Mouse (Mus musculus) midbrain, postnatal 0 days (tissue): ENCODE results near the gene Plb1. TPM values are rescaled to one million over a fixed set of nuclear protein-coding genes. Genes with fewer than 3 reads are reported as not detected.

Experiments used
- ATAC-seq: fragments of 200-750 bp; cut with Nextera tagmentation; 2 replicates; pipeline ENCODE4 v1.8.0; 2017; ENCODE audit warnings: moderate number of reproducible peaks, mild to moderate bottlenecking, moderate TSS enrichment, moderate library complexity; ENCODE audit not compliant: low FRiP score
- DNase-seq: peaks from one replicate; pipeline ENCODE4 v3.0.0-alpha.2; 2015; ENCODE audit warnings: low spot score
- H3K27ac ChIP-seq: fragments of 300-500 bp; sonication (generic); 2 replicates; pipeline ENCODE4 v1.5.1; 2014; ENCODE audit warnings: low read depth, mild to moderate bottlenecking, low read length, mixed read lengths
- H3K27me3 ChIP-seq: fragments of 300-500 bp; sonication (generic); 2 replicates; pipeline ENCODE4 v1.6.1; 2014; ENCODE audit warnings: low read length, control low read depth, mixed read lengths; ENCODE audit not compliant: insufficient read depth
- H3K36me3 ChIP-seq: fragments of 300-500 bp; sonication (generic); 2 replicates; pipeline ENCODE4 v1.6.1; 2014; ENCODE audit warnings: low read length, control low read depth, mixed read lengths; ENCODE audit not compliant: insufficient read depth
- H3K4me1 ChIP-seq: fragments of 300-500 bp; sonication (generic); 2 replicates; pipeline ENCODE4 v1.6.1; 2014; ENCODE audit warnings: mild to moderate bottlenecking, control low read depth, antibody characterized with exemption, low read length, mixed read lengths; ENCODE audit not compliant: insufficient read depth
- H3K4me2 ChIP-seq: fragments of 300-500 bp; sonication (generic); 2 replicates; pipeline ENCODE4 v1.6.1; 2014; ENCODE audit warnings: low read depth, mild to moderate bottlenecking, low read length, mixed read lengths; ENCODE audit not compliant: poor library complexity, severe bottlenecking
- H3K4me3 ChIP-seq: fragments of 300-500 bp; sonication (generic); 2 replicates; pipeline ENCODE4 v1.5.1; 2014; ENCODE audit warnings: low read depth, mild to moderate bottlenecking, low read length, moderate library complexity
- H3K9ac ChIP-seq: fragments of 300-500 bp; sonication (generic); replicated peaks from 2 replicates; pipeline ENCODE4 v1.6.1; 2014; ENCODE audit warnings: mild to moderate bottlenecking, low read length, moderate library complexity, mixed read lengths; ENCODE audit not compliant: poor library complexity, severe bottlenecking
- H3K9me3 ChIP-seq: fragments of 300-500 bp; sonication (generic); 2 replicates; pipeline ENCODE4 v1.6.1; 2016; ENCODE audit warnings: low read length, control low read depth
- CTCF ChIP-seq: IDR thresholded peaks from 2 replicates; pipeline ENCODE4 v1.5.1; 2016; ENCODE audit warnings: antibody characterized with exemption, mild to moderate bottlenecking
- WGBS: fragments of 180-500 bp; shearing (Covaris S2); extraction: QIAGEN DNeasy Blood & Tissue Kit; methylation state at CpG from one replicate; pipeline ENCODE4 v1.1.7; 2014; 5-methylcytosine and 5-hydroxymethylcytosine counted together
- polyA plus RNA-seq: library from polyadenylated mRNA; unstranded; fragments of >200 nt; fragmentation: Nextera tagmentation; extraction: Ambion mirVana; gene quantifications from 2 replicates; pipeline ENCODE4 v1.2.1, GENCODE M21; 2015
- total RNA-seq: library from RNA; depleted of rRNA; stranded (reverse); fragments of >200 nt; gene quantifications from 2 replicates; pipeline ENCODE4 v1.2.3, GENCODE M21; 2014

Plb1 gene
- total and polyA plus RNA-seq, 2 experiments from 2014 or later: 0.11 to 0.60 TPM

- ATAC-seq (no peak), DNase-seq (no peak)
- Histone ChIP-seq H3K9me3 (no peaks in the 10 kb centered on the region), H3K27ac (no peak overlapping the region), H3K4me1 (no peaks in the 10 kb centered on the region; the same call in 1 of the 2 replicates), H3K4me3 (no peak overlapping the region), H3K36me3 (no peaks in the 10 kb centered on the region), H3K9ac (no peak overlapping the region), H3K27me3 (no peaks in the 10 kb centered on the region), H3K4me2 (no peak overlapping the region)
- TF ChIP-seq CTCF: no peak
- WGBS: 93% methylated on average over 2 of the region's 2 CpGs
Observed at GRCm38 (mm10) chr5:32283457-32283856, 50.9 kb downstream of the Plb1 start.

- 81% methylated on average over 4 of the region's 4 CpGs for WGBS
- ATAC-seq: no peak
Observed at GRCm38 (mm10) chr5:32286315-32286714, 53.8 kb downstream of the Plb1 start.

GRCm38 (mm10) chr5:32288021-32288420 lies 55.5 kb downstream of the Plb1 start:
- H3K27ac ChIP-seq: no peak overlapping the region
- DNase-seq: no peak

More at GRCm38 (mm10) chr5:32286315-32286714, 53.8 kb downstream of the Plb1 start:
- H3K4me1 ChIP-seq: no peaks in the 10 kb centered on the region
- H3K27me3 ChIP-seq: no peaks in the 10 kb centered on the region
- no peaks in the 10 kb centered on the region for H3K36me3 ChIP-seq
- no peak for TF ChIP-seq CTCF
- no peak overlapping the region for H3K9ac ChIP-seq
- no peak for DNase-seq
- no peaks in the 10 kb centered on the region for H3K9me3 ChIP-seq
- no peak overlapping the region for H3K27ac ChIP-seq
- H3K4me3 ChIP-seq: no peak overlapping the region
- no peak overlapping the region for H3K4me2 ChIP-seq

GRCm38 (mm10) chr5:32291316-32291715 lies 58.8 kb downstream of the Plb1 start:
- DNase-seq: no peak
- H3K9ac ChIP-seq: no peak overlapping the region
- H3K4me1 ChIP-seq: no peaks in the 10 kb centered on the region
- no peak overlapping the region for H3K4me2 ChIP-seq
- H3K9me3 ChIP-seq: no peaks in the 10 kb centered on the region
- 78% methylated on average over 2 of the region's 2 CpGs for WGBS
- no peak overlapping the region for H3K4me3 ChIP-seq
- TF ChIP-seq CTCF: no peak
- no peaks in the 10 kb centered on the region for H3K27me3 ChIP-seq
- ATAC-seq: no peak
- no peaks in the 10 kb centered on the region for H3K36me3 ChIP-seq
- H3K27ac ChIP-seq: no peak overlapping the region

More at GRCm38 (mm10) chr5:32288021-32288420, 55.5 kb downstream of the Plb1 start:
- Histone ChIP-seq H3K36me3 (no peaks in the 10 kb centered on the region), H3K4me2 (no peak overlapping the region), H3K4me1 (no peaks in the 10 kb centered on the region), H3K9me3 (no peaks in the 10 kb centered on the region), H3K27me3 (no peaks in the 10 kb centered on the region), H3K4me3 (no peak overlapping the region), H3K9ac (no peak overlapping the region)
- no peak for ATAC-seq
- TF ChIP-seq CTCF: no peak

- Histone ChIP-seq H3K27ac (no peak overlapping the region), H3K9ac (peak overlapping the region; percentile 44; the same call in 1 of the 2 replicates), H3K36me3 (no peaks in the 10 kb centered on the region), H3K4me1 (no peaks in the 10 kb centered on the region), H3K27me3 (no peaks in the 10 kb centered on the region), H3K4me3 (peak overlapping the region; percentile 26), H3K9me3 (no peaks in the 10 kb centered on the region), H3K4me2 (peak overlapping the region; percentile 58)
- ATAC-seq (peak; percentile 84; the same call in 1 of the 2 replicates), DNase-seq (peak; percentile 85)
- peak; percentile 92 for TF ChIP-seq CTCF
- 6% methylated on average over 23 of the region's 23 CpGs for WGBS
Observed at GRCm38 (mm10) chr5:32302991-32303921, 70.7 kb downstream of the Plb1 start.

GRCm38 (mm10) chr5:32307106-32307505 lies 74.6 kb downstream of the Plb1 start:
- 75% methylated on average over 2 of the region's 2 CpGs for WGBS
- Histone ChIP-seq H3K36me3 (no peaks in the 10 kb centered on the region), H3K9ac (no peak overlapping the region), H3K9me3 (no peaks in the 10 kb centered on the region), H3K4me3 (no peak overlapping the region), H3K27me3 (no peaks in the 10 kb centered on the region), H3K27ac (no peak overlapping the region), H3K4me1 (no peaks in the 10 kb centered on the region), H3K4me2 (no peak overlapping the region)
- TF ChIP-seq CTCF: no peak
- ATAC-seq (no peak), DNase-seq (no peak)
